Mouse (Mus musculus): ENCODE results near the gene Arhgap15. TPM values are rescaled to one million over a fixed set of nuclear protein-coding genes. Genes with fewer than 3 reads are reported as not detected.
A peak's percentile ranks its signal among the peaks of the same experiment; 100 is the strongest.

Gene Arhgap15
- polyA plus RNA-seq, 1 experiment from 2014 or later = 0.86 TPM

DNA sequence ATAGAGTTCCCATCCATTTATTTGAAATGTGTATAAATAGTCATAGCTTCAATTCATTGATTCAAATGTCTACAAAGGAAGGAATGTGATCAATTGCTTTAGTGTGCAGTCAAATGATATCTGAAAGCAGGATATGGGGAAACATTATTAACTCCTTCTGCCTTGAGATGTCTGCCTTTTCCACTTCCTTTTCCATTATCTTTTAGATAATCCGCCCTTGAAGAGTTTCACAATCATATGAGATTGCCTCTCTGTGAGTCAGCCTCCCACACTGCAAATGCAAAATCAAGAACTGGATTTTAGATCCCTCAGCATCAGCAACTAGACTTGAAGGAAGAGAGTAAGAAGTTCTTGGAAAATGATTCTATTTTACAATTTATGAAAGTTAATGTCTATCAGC lies 276.1 kb downstream of the Arhgap15 start:
- DNase-seq (no peak), ATAC-seq (ENCODE audit: insufficient read depth) (no peak)
- TF ChIP-seq CTCF (IDR thresholded peaks at IDR 0.05; ENCODE audit: low read depth) = no peak
- Histone ChIP-seq H3K27ac (ENCODE audit: low read depth) (no peak overlapping the region), H3K4me2 (no peak overlapping the region), H3K4me1 (ENCODE audit: insufficient read depth) (no peaks in the 10 kb centered on the region), H3K9me3 (ENCODE audit: low read depth, low read length) (no peaks in the 10 kb centered on the region), H3K4me3 (ENCODE audit: low read depth, low read length) (no peak overlapping the region), H3K36me3 (ENCODE audit: insufficient read depth) (no peaks in the 10 kb centered on the region), H3K27me3 (ENCODE audit: insufficient read depth, low read length) (no peaks in the 10 kb centered on the region), H3K9ac (no peak overlapping the region)
- WGBS = 58% methylated on average over 1 of the region's 1 CpGs

- no peak overlapping the region for H3K27ac ChIP-seq (ENCODE audit: low read depth)
- no peak for TF ChIP-seq CTCF (IDR thresholded peaks at IDR 0.05; ENCODE audit: low read depth)
- WGBS = 81% methylated on average over 8 of the region's 8 CpGs
- H3K4me2 ChIP-seq = no peak overlapping the region
- no peak for ATAC-seq (ENCODE audit: insufficient read depth)
- no peaks in the 10 kb centered on the region for H3K9me3 ChIP-seq (ENCODE audit: low read depth, low read length)
- H3K36me3 ChIP-seq (ENCODE audit: insufficient read depth) = no peaks in the 10 kb centered on the region
- no peak overlapping the region for H3K4me3 ChIP-seq (ENCODE audit: low read depth, low read length)
- no peak for DNase-seq
- H3K9ac ChIP-seq = no peak overlapping the region
- H3K27me3 ChIP-seq (ENCODE audit: insufficient read depth, low read length) = no peaks in the 10 kb centered on the region
- H3K4me1 ChIP-seq (ENCODE audit: insufficient read depth) = no peaks in the 10 kb centered on the region
Observed at GRCm38 (mm10) chr2:44029035-44029715, 280.6 kb downstream of the Arhgap15 start.

GRCm38 (mm10) chr2:44029865-44030264 lies 281.2 kb downstream of the Arhgap15 start:
- 91% methylated on average over 10 of the region's 10 CpGs for WGBS
- ATAC-seq (ENCODE audit: insufficient read depth) (no peak), DNase-seq (no peak)
- Histone ChIP-seq H3K4me1 (ENCODE audit: insufficient read depth) (no peaks in the 10 kb centered on the region), H3K9me3 (ENCODE audit: low read depth, low read length) (no peaks in the 10 kb centered on the region), H3K27me3 (ENCODE audit: insufficient read depth, low read length) (no peaks in the 10 kb centered on the region), H3K4me3 (ENCODE audit: low read depth, low read length) (no peak overlapping the region), H3K36me3 (ENCODE audit: insufficient read depth) (no peaks in the 10 kb centered on the region), H3K27ac (ENCODE audit: low read depth) (no peak overlapping the region), H3K9ac (no peak overlapping the region), H3K4me2 (no peak overlapping the region)
- no peak for TF ChIP-seq CTCF (IDR thresholded peaks at IDR 0.05; ENCODE audit: low read depth)

GRCm38 (mm10) chr2:44039522-44040203 lies 291.0 kb downstream of the Arhgap15 start:
- no peak overlapping the region for H3K4me3 ChIP-seq (ENCODE audit: low read depth, low read length)
- no peak overlapping the region for H3K4me2 ChIP-seq
- DNase-seq (no peak), ATAC-seq (ENCODE audit: insufficient read depth) (no peak)
- WGBS = 77% methylated on average over 3 of the region's 3 CpGs
- no peaks in the 10 kb centered on the region for H3K27me3 ChIP-seq (ENCODE audit: insufficient read depth, low read length)
- no peak for TF ChIP-seq CTCF (IDR thresholded peaks at IDR 0.05; ENCODE audit: low read depth)
- no peak overlapping the region for H3K27ac ChIP-seq (ENCODE audit: low read depth)
- no peaks in the 10 kb centered on the region for H3K9me3 ChIP-seq (ENCODE audit: low read depth, low read length)
- no peaks in the 10 kb centered on the region for H3K4me1 ChIP-seq (ENCODE audit: insufficient read depth)
- H3K9ac ChIP-seq = no peak overlapping the region
- no peaks in the 10 kb centered on the region for H3K36me3 ChIP-seq (ENCODE audit: insufficient read depth)

- H3K27ac ChIP-seq (ENCODE audit: low read depth) = no peak overlapping the region
Observed at GRCm38 (mm10) chr2:44044088-44044487, 295.5 kb downstream of the Arhgap15 start.

DNA sequence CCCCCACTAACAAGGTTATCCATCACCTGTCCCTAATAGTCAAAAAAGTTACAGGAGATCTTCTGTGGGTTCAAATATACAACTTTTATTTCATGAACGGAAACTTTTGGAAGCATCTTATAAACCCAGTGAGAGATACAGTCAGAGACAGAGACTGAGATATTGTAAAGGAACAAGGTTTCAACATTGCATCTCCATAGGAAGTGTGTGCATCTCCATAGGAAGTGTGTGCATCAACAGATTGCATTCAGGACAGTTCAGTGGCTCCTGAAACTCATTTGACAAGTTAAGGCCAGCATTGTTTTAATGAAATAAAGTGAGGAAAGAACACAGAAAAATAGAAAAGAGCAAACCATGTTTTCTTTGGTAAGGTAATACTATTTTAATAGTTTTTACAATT lies 296.0 kb downstream of the Arhgap15 start:
- H3K4me2 ChIP-seq = no peak overlapping the region
- H3K27ac ChIP-seq (ENCODE audit: low read depth) = no peak overlapping the region
- no peaks in the 10 kb centered on the region for H3K36me3 ChIP-seq (ENCODE audit: insufficient read depth)
- no peak for DNase-seq
- WGBS = 48% methylated on average over 1 of the region's 1 CpGs
- no peak overlapping the region for H3K4me3 ChIP-seq (ENCODE audit: low read depth, low read length)
- no peaks in the 10 kb centered on the region for H3K9me3 ChIP-seq (ENCODE audit: low read depth, low read length)
- no peak overlapping the region for H3K9ac ChIP-seq
- H3K4me1 ChIP-seq (ENCODE audit: insufficient read depth) = no peaks in the 10 kb centered on the region
- no peak for TF ChIP-seq CTCF (IDR thresholded peaks at IDR 0.05; ENCODE audit: low read depth)
- no peaks in the 10 kb centered on the region for H3K27me3 ChIP-seq (ENCODE audit: insufficient read depth, low read length)
- no peak for ATAC-seq (ENCODE audit: insufficient read depth)

More at GRCm38 (mm10) chr2:44044088-44044487, 295.5 kb downstream of the Arhgap15 start:
- Histone ChIP-seq H3K36me3 (ENCODE audit: insufficient read depth) (no peaks in the 10 kb centered on the region), H3K9ac (no peak overlapping the region), H3K4me1 (ENCODE audit: insufficient read depth) (no peaks in the 10 kb centered on the region), H3K4me3 (ENCODE audit: low read depth, low read length) (no peak overlapping the region), H3K4me2 (no peak overlapping the region), H3K9me3 (ENCODE audit: low read depth, low read length) (no peaks in the 10 kb centered on the region), H3K27me3 (ENCODE audit: insufficient read depth, low read length) (no peaks in the 10 kb centered on the region)
- WGBS = 31% methylated on average over 2 of the region's 2 CpGs
- no peak for ATAC-seq (ENCODE audit: insufficient read depth)
- DNase-seq = peak; percentile 39
- TF ChIP-seq CTCF (IDR thresholded peaks at IDR 0.05; ENCODE audit: low read depth) = no peak

DNA sequence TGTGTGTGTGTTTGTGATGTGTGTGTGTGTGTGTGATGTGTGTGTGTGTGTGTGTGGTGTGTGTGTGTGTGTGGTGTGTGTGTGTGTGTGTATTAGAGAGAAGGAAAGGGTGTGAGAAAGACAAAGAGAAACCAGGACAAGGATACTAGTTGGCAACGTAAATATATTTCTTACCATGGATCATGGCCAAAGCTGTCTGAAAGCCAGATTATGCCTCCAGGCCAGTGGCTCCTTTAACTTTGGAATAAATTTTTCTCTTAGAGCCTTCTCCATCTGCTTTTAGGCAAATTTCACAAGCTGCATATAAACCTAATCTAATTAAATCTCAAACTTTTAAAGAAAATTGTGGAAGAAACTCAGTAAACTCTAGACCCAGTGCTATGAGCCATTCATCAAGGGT lies 296.6 kb downstream of the Arhgap15 start:
- Histone ChIP-seq H3K4me3 (ENCODE audit: low read depth, low read length) (no peak overlapping the region), H3K27ac (ENCODE audit: low read depth) (no peak overlapping the region), H3K4me2 (no peak overlapping the region), H3K4me1 (ENCODE audit: insufficient read depth) (no peaks in the 10 kb centered on the region), H3K9me3 (ENCODE audit: low read depth, low read length) (no peaks in the 10 kb centered on the region), H3K9ac (no peak overlapping the region), H3K36me3 (ENCODE audit: insufficient read depth) (no peaks in the 10 kb centered on the region), H3K27me3 (ENCODE audit: insufficient read depth, low read length) (no peaks in the 10 kb centered on the region)
- WGBS = 48% methylated on average over 1 of the region's 1 CpGs
- ATAC-seq (ENCODE audit: insufficient read depth) (no peak), DNase-seq (peak; percentile 34)
- TF ChIP-seq CTCF (IDR thresholded peaks at IDR 0.05; ENCODE audit: low read depth) = no peak
